Mouse (Mus musculus) frontal cortex, postnatal 36 days (tissue): ENCODE measurements around the gene Mme.
A peak's percentile ranks its signal among the peaks of the same experiment; 100 is the strongest.

Experiments
- DNase-seq, 2 experiments: peaks; one replicate each; pipeline ENCODE4 v3.0.0; 2022; ENCODE audit warnings: low spot score in 2 of 2

Mme gene

DNA sequence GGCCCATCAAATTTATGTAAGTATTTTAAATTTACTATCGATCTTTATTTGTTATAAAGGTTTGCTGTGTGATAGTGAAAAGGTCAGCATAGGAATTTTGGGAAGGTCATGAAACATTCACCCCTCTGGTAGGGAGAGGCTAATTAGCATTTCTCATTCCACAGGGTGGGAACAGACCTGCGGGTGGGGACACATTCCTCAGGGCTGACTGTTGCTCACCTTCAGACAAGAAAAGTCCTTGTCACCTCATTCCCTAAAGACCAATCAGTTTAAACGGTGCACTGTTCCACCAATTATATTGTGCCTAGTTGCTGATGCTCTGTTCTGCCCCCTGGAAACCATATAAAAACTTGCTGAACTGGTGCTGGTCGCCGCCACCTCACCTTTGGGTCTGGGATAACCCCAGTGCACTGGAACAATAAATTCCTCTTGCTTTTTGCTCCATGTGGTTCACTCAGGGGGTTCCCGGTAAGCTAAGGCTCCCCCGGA is at the start of gene Mme:
Mme (plus strand) TSS at position 439 of the 489 bp plus-strand sequence.
- no peak for DNase-seq

DNA sequence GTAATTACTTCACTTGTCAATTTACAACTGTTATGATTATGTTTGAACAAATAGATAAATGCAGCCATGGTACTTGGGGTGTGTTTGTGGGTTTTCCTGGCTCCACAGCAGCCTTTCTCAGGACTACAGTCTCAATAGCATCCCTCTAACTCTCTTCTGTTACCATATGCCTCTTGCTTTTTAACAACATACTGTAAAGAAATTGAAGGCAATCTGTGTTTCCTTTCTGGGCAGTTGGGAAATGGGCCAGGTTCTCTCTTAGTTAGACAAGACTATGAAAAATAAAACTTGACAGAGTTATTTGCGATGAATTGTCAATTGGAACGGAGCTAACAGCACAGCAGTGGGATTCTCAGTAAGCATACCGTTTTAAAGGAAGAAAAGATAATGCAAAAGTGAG is 44.8 kb upstream of the Mme start:
- DNase-seq: peak; percentile 12 to 51

DNA sequence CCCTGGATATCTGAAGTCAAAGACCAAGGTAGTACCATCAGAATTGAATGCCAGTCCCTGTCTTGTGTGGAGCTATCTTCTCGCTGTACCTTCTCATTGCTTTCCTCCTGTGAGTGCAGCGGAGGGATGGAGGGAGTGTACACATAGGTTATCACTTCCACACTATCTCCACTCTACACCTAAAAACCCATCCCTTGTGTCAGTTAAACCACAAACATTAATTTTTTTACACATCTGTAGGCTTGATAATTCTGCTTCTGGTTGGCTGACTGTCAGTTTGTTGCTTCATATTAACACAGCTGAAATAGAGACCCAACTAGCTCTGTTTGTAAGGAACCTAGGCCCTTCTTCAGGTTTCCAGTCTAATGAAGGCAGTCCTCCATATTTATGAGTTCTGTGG is 43.3 kb upstream of the Mme start:
- no peak for DNase-seq

DNA sequence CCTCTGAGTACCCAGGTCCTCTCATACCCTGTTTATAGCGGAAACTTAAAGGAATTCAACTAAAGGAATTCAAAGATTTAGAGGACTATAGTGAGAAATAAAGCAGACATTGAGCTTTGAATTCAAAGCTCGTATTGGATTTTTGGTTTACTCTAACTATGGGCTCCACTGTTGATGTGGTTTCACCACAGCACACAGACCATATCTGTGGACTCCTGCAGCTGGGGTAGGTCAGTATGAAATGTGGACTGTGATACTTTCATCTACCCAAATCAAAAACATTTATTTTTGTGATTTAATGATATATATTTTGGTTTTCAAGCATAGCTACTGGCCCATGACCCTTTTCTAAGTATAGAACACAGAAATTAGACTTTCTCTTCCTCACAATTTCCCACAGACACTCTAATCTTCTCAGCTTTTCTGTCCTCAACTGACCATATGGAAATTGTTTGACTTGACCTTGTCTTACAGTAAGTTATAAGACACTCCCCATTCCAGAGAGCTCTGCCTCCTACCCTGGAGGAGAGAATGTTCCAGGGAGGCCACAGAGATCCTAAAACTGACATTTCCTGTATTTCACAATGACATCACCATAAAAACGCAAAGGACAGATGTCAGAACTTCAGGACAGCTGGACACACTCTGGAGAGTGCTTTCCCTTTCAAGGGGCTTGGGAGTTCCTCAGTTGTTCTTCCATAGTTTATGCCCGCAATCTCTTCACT is 19.3 kb upstream of the Mme start:
- no peak for DNase-seq

DNA sequence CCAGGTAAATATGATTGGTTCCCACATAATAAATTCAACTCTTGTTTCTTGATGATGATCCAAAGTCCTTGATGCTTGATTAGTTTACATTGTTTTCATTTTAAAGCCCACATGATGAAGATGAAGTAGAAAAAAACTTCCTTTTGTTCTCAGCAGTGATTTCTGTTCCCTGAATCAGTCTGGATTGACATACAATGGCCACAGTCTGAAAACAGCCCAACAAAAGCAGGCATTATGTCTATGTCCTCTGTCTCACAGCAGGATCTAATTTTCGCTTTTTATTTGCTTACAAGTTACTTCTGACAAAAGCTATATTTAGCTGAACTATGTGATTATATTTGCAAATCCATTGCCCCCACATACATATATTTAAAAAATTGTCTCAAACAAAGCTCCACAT is 17.7 kb upstream of the Mme start:
- DNase-seq: no peak

DNA sequence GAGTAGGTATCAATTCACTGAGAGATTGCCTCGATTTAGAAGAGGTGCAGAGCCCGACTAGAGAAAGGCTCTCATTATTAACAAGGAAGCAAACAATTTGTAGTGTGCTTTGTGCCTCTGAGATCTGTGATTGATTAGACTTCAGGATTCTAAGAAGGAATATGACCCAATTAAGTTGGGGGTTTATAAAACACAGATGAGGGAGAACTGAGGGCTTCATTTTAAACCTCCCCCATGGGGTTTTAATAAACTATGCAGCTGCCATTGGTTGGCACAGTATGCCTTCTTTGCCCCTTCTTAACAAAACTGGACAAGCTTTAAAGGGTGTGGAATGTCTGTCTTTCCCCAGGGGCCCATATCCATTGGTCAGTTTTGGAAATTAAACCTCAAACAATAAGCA is 5.4 kb upstream of the Mme start:
- no peak for DNase-seq

DNA sequence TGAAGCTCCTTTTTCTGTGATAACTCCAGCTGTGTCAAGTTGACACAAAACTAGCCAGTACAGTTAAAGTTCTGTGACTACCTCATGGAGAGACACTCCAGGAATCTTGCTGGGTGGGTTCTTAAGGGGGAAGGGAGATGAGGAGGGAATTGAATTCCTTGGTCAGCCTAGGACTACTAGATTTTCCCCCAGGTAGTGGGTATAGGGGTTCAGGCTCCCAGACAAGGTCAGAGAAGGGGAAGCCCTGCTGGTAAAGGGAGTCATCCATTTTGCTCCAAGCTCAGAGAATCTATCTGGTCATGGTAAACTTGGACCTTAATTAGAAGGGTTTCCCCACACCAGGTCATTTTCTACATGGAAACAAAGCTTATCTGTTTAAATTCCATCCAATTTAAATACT is 2.4 kb downstream of the Mme start:
- no peak for DNase-seq

DNA sequence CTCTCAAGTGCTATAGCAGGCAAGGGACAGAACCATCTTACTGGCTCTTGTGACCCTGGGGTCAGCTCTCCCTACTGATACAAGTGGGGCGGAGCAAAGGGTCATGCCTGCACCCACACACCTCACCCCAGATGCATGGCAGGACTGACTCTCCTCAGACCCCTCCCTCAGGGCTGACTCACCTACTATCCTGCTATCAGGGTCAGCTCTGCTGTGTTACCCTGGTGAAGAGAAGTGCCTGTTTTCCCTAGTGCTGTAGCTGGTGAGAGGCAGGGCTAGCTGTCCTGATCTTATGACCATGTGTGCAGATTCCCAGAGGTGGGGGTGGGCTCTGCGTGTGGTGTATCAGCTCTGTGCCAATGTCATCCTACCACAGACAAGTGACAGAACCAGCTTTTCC is 30.8 kb downstream of the Mme start:
- no peak for DNase-seq

DNA sequence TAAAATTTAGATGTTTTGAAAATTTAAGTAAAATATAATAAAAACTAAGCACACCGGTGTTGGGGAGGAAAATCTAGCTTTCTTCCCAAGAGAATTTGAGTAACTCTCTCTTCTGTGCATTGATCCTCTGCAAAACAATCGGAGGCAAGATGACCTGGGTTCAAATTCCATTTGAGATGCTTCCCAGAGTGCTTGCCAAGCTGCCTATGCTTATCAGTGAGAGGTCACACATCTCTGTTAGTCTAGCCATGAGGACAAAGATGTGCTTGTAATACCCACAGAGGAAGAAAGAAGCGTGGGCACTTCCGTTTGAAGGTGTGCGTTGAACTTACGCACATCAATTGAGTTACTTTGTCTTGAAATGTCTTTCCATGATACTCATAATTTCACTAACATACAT is 53.0 kb downstream of the Mme start:
- no peak for DNase-seq

DNA sequence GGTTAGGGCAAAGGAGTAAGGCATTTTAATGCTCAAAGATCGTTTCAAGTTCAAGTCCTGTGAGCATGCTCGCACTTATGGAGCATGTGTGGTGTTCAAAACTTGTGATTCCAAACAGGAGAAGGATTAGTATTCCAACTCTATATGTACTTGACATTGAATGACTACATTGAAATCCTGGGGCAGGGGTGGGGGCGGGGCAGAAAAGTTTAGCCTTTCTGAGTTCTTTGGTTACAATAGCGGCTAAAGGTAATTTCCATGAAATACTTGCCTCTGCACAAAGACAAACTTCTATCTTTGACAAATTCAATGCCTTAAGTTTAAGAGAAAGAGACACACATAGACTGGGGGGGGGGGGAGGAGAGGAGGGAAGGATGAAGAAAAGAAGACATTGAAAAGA is 53.5 kb downstream of the Mme start:
- no peak for DNase-seq

DNA sequence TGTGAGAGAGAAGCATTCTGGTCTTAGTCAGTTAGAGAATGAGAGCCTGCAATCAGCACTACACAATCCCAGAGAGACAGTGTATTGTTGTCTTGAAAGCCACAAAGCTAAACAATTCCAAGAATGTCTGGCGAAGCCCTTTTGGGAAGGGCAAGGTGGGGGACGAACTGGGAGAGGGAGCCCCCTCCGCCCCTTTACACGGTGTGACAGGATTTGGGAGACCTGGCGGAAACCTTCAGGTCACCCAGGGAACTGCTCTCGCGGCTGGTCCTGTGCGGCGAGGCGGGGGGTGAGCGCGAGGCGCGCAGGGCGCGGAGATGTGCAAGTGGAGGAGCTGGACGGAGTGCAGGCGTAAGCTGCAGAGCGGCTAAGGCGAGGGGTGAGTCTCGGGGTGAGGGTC is 53.9 kb downstream of the Mme start:
- DNase-seq: peak in 1 of 2 experiments; percentile 24

DNA sequence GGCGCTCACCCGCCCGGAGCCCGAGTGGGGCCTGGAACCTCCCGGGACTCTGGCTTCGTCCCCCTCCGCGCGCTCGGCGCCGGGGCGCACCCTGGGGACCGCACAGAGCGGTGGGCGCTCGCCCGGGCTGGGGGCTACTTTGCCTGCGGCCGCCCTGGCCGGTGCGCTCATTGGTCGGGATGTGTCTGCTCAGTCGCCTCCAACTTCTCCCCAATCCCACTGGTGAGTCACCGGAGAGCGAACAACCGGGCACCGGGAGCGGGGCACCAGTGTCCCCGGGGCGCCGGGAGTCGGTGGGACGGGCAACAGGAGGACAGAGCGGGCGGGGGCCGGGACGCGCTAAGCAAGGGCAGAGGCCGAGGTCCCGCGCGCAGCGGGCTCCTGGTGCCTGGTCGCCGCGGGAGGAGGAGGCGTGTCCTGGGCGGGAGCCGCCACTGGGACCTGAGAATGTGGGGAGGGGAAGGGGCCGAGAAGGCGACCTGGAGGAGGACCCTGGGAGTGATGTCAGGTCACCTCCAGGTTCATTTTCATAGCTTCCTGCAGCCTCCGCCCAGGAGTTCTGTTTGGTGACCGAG is 54.4 kb downstream of the Mme start:
- DNase-seq: peak; percentile 17 to 18

DNA sequence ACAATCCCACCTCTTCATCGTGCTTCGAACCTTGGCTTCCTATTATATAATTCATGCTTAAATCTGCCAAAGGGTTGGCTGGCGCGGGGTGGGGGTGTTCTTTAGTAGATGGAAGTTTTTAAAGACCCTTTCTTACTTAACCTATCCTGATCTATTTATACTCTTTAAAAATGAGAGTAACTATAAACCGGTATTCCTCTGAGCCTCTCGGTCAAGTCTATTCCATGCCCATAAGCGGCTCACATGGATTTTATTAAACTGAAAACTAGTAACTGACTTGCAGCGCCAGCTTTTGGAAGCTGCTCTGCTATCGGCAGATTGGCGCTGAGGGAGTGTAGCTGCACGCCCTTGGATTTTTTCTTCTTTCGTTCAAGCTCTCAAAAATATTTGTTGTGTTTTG is 55.1 kb downstream of the Mme start:
- DNase-seq: peak; percentile 25 to 27

DNA sequence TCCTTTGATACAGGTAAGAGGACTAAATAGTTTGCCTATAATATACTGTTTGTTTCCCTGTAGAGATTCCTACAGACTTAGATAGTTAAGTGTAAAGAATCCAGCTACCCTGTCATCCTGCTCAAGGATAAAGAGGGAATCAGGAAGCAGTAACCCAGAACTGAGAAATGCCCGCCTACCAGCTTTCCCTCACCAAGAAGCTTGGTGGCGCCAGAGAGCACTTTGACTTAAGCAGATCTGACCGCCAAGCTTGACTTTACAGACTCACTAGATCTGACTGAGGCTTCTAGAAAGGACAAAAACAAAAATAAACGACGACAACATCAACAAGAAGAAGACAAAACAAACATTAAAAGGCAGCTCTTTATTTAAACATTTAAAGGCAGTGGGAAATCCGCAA is 56.5 kb downstream of the Mme start:
- peak; percentile 42 to 69 for DNase-seq

DNA sequence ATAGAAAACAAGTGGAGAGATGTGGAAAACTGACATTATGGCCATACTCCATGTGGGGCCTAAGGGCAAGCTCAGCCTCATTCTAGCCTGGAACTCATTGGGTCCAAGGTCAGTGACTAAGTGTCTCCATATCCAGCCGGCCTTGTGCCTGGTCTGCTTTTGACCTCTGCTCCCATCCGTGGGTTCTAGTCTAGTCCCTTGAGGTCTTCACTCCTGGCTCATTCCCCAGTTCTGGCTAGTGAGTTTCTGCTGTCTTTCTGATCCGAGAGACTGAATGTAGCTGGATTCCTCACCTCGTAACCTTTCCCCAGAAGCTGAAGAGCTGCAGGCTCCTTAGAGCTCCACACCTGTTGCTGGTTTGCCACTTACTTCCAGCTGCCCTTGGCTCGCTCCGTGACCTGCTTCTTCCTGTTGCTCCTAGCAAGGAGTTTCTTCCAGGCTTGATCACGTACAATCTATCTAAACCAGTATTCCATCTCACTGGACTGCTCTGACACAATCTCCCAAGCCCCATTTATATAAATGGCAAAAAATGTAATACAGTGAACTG is 73.9 kb downstream of the Mme start:
- DNase-seq: no peak

DNA sequence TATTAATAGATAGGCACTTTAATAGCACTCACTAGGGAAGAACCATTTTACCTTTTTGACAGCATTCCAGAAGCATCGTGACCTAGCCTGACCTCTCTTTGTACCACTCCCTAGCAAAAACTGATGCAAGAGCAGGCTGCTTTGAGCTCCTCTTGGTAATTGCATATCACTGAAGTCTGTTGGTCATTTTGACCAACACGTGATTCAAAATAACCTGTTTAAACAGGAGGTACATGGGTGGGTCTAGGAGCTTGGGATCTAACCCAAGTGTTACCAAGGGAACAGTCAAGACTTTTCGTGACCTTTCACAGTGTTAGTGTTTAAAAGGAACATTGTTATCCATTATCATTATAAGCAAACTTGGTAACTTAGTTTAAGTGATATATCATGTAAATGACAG is 76.2 kb downstream of the Mme start:
- DNase-seq: no peak

DNA sequence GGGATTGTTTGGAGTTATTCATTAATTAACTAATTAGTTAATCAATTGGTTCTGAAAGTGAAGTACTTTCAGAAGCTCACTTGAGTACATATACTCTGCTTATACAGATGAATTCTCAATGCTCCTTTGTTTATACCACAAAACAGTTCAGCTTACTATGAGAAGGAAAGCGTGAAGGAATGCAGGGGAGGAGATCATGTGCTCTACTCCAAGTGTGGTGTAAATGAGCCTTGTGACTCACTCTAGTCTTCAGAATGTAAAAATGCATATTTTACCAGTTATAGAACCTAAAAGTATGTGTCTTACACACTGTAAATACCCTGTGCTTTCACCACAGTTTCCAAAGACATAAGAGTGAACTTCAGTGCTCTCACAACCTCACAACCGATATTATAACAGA is 84.3 kb downstream of the Mme start:
- DNase-seq: peak in 1 of 2 experiments; percentile 26

DNA sequence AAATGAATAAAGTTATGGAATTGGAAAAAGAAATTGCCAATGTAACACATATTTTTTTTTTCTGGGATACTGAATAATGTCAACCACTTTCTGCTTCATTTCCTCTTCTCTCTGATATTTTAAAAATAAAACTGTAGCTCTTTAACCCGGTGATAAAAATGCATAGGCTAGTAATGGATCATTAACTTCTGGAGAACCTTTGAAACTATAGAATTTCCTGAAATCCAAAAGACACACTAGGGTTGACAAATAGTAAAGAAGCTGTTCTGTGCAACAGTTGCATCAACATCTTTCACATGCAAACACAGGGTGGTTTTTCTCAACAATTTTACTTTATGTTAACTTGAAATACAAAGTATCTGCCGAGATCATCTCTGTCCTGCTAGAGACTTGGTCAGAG is 98.8 kb downstream of the Mme start:
- DNase-seq: no peak

DNA sequence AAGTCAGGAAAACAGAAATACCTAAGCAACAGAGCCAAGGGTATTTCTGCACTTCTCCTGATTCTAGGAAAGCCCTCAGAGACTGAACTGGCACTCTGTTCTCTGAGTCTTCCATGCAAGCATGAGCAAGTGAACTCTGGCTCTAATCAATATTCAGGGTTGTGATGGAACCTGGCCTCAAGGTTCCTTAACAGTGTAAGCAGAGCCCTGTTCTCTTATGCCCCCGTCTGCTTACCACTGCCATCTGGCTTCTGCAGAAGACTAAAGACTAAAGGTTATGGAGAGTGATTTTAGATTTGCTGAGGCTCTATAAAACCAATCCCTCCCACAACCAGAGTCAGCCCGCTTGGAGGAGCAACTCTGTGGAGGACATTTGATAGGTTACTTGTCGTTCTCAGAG is 99.2 kb downstream of the Mme start:
- DNase-seq: no peak

DNA sequence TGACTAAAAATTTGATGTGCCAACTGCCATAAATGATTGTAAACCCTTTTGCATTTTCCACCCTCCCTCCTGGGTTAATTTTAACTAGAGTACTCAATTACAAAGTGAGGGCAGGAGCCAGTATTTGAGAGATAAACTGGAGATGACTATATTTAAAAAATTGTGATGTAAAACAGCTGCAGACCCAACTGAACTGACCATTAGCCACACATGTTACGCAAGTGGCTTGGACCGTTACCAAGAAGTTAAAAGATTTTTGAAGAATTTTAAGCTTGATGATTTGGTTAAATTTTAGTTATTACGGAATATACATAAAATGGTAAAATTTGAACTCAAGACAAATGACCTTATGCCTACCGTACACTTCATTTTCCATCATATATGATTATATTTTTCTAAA is 100.1 kb downstream of the Mme start:
- no peak for DNase-seq

DNA sequence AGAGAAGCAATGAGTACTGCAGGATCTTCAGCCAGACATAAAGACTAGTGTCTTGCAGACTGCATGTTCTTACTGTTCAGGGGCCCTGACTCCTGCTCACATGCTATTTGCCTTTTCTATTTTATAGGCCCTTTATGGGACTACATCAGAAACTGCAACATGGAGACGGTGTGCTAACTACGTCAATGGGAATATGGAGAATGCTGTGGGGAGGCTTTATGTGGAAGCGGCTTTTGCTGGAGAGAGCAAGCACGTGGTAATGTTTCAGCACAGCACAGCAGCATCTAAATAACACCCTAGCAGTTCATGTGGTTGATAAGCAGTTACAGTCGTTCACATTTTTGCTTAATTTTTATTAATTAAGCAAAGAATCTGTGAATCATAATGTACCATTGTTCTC is 103.7 kb downstream of the Mme start:
- no peak for DNase-seq

DNA sequence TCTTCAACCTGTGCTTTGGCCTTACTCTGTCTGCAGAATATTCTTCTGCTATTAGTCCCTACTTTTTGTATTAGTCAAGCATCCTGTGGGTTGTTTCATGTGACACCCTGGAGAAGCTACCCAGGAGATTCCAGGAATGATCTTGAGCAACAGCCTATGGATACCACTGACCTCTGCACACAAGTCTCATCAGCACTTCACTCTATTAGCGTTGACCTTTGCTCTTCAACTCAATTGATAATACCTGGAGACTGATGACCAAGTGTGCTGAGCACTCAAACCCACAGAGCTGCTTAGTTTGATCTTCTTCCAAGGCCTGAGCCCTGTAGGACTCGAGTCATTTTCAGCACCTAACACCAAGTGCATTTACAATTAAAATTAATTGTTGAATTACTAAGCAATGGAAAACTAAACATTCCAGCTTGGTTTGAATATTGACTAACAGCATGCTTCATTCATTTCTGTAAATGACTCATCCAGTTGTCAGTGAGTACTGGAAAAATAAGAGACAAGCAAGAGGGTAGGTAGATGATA is 107.6 kb downstream of the Mme start:
- no peak for DNase-seq

DNA sequence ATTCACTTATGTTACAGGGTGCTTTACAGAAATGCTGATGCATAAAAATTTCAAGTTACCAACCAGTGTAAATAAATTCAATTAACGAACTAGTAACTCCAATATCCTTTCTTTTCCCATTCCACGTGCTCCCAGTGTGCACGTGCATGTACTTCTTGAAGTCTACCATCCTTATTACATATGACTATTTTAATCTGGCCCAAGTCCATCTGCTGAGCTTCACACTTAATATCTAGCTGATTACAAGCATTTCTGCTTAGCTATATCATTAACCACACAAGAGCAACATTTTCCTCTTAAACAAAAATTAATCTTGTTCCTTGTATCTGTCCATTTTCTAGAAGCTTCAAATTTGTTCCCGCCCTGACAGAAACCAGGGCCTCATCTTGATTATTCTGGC is 108.9 kb downstream of the Mme start:
- DNase-seq: no peak
